Mouse (Mus musculus) limb, embryonic 12.5 days (tissue): ENCODE measurements around the gene Ube2v1. TPM values are rescaled to one million over a fixed set of nuclear protein-coding genes. Genes with fewer than 3 reads are reported as not detected.

Experiments used
- ATAC-seq: fragments of 200-750 bp; cut with Nextera tagmentation; 2 replicates; pipeline ENCODE4 v1.8.0; 2017; ENCODE audit warnings: low read depth, moderate TSS enrichment; ENCODE audit not compliant: insufficient number of reproducible peaks, insufficient read depth, low FRiP score, low TSS enrichment
- H3K27ac ChIP-seq: fragments of 300-500 bp; sonication (generic); 2 replicates; pipeline ENCODE4 v1.5.1; 2016; ENCODE audit warnings: mild to moderate bottlenecking, moderate library complexity
- H3K27me3 ChIP-seq: fragments of 300-500 bp; sonication (generic); 2 replicates; pipeline ENCODE4 v1.6.1; 2016; ENCODE audit warnings: mild to moderate bottlenecking, moderate library complexity
- H3K36me3 ChIP-seq: fragments of 300-500 bp; sonication (generic); 2 replicates; pipeline ENCODE4 v1.6.1; 2016; ENCODE audit warnings: mild to moderate bottlenecking, moderate library complexity
- H3K4me1 ChIP-seq: fragments of 300-500 bp; sonication (generic); replicated peaks from 2 replicates; pipeline ENCODE4 v1.6.1; 2016
- H3K4me2 ChIP-seq: fragments of 300-500 bp; sonication (generic); 2 replicates; pipeline ENCODE4 v1.6.1; 2016; ENCODE audit warnings: mild to moderate bottlenecking, moderate library complexity
- H3K4me3 ChIP-seq: fragments of 300-500 bp; sonication (generic); replicated peaks from 2 replicates; pipeline ENCODE4 v1.5.1; 2016; ENCODE audit warnings: mild to moderate bottlenecking
- H3K9ac ChIP-seq: fragments of 300-500 bp; sonication (generic); replicated peaks from 2 replicates; pipeline ENCODE4 v1.6.1; 2016; ENCODE audit warnings: mild to moderate bottlenecking, moderate library complexity
- H3K9me3 ChIP-seq: fragments of 300-500 bp; sonication (generic); 2 replicates; pipeline ENCODE4 v1.6.1; 2016; ENCODE audit warnings: mild to moderate bottlenecking, moderate library complexity
- WGBS: fragments of 180-500 bp; shearing (Covaris S2); methylation state at CpG from one replicate; pipeline ENCODE4 v1.1.7; 2016; 5-methylcytosine and 5-hydroxymethylcytosine counted together
- polyA plus RNA-seq: library from polyadenylated mRNA; unstranded; fragments of >200 nt; fragmentation: Nextera tagmentation; extraction: Ambion mirVana; gene quantifications from 2 replicates; pipeline ENCODE4 v1.2.1, GENCODE M21; 2016

Ube2v1 gene
- polyA plus RNA-seq, 1 experiment from 2014 or later, result 267 TPM

GRCm38 (mm10) chr2:167602364-167602763 is 29.5 kb downstream of the Ube2v1 start:
- WGBS, result 73% methylated on average over 2 of the region's 2 CpGs
- no peak overlapping the region for H3K4me3 ChIP-seq
- peaks cover 10% of the 10 kb centered on the region for H3K36me3 ChIP-seq
- no peak for ATAC-seq
- H3K27ac ChIP-seq, result 0 out of 2 replicates have a peak overlapping the region, but pooled peaks have one; percentile 5
- H3K4me2 ChIP-seq, result no peak overlapping the region
- no peak overlapping the region for H3K9ac ChIP-seq
- H3K27me3 ChIP-seq, result no peaks in the 10 kb centered on the region
- no peaks in the 10 kb centered on the region for H3K9me3 ChIP-seq
- H3K4me1 ChIP-seq, result peaks cover 48% of the 10 kb centered on the region

- WGBS, result 75% methylated on average over 8 of the region's 8 CpGs
- Histone ChIP-seq H3K4me1 (peaks cover 66% of the 10 kb centered on the region), H3K27me3 (no peaks in the 10 kb centered on the region), H3K4me2 (no peak overlapping the region), H3K36me3 (no peaks in the 10 kb centered on the region), H3K27ac (peak overlapping the region; percentile 12; the same call in 1 of the 2 replicates), H3K9me3 (no peaks in the 10 kb centered on the region), H3K4me3 (no peak overlapping the region), H3K9ac (no peak overlapping the region)
- no peak for ATAC-seq
These were observed 31.4 kb downstream of the Ube2v1 start for GRCm38 (mm10) chr2:167600481-167600995.

GRCm38 (mm10) chr2:167599917-167600316 is 32.0 kb downstream of the Ube2v1 start:
- no peaks in the 10 kb centered on the region for H3K27me3 ChIP-seq
- H3K9ac ChIP-seq, result no peak overlapping the region
- no peaks in the 10 kb centered on the region for H3K9me3 ChIP-seq
- 71% methylated on average over 6 of the region's 6 CpGs for WGBS
- ATAC-seq, result no peak
- H3K4me3 ChIP-seq, result no peak overlapping the region
- H3K4me2 ChIP-seq, result no peak overlapping the region
- H3K4me1 ChIP-seq, result peaks cover 70% of the 10 kb centered on the region
- H3K36me3 ChIP-seq, result no peaks in the 10 kb centered on the region
- H3K27ac ChIP-seq, result peak overlapping the region; percentile 12; the same call in 1 of the 2 replicates

- Histone ChIP-seq H3K4me1 (peaks cover 73% of the 10 kb centered on the region), H3K9me3 (no peaks in the 10 kb centered on the region), H3K36me3 (no peaks in the 10 kb centered on the region), H3K27me3 (no peaks in the 10 kb centered on the region), H3K4me3 (no peak overlapping the region), H3K27ac (peak overlapping the region; percentile 96; the same call in 1 of the 2 replicates), H3K4me2 (no peak overlapping the region), H3K9ac (no peak overlapping the region)
- no peak for ATAC-seq
- WGBS, result 37% methylated on average over 5 of the region's 5 CpGs
These were observed 32.7 kb downstream of the Ube2v1 start for GRCm38 (mm10) chr2:167599195-167599594.

GRCm38 (mm10) chr2:167597492-167598186 is 34.3 kb downstream of the Ube2v1 start:
- H3K27ac ChIP-seq, result peak overlapping the region; percentile 96
- H3K27me3 ChIP-seq, result no peaks in the 10 kb centered on the region
- H3K4me1 ChIP-seq, result peaks cover 79% of the 10 kb centered on the region
- H3K9ac ChIP-seq, result peak overlapping the region; percentile 54
- H3K36me3 ChIP-seq, result no peaks in the 10 kb centered on the region
- ATAC-seq, result peak; percentile 82
- H3K9me3 ChIP-seq, result no peaks in the 10 kb centered on the region
- H3K4me2 ChIP-seq, result peak overlapping the region; percentile 55
- peak overlapping the region; percentile 31 for H3K4me3 ChIP-seq
- 13% methylated on average over 40 of the region's 40 CpGs for WGBS

- H3K9me3 ChIP-seq, result no peaks in the 10 kb centered on the region
- no peaks in the 10 kb centered on the region for H3K27me3 ChIP-seq
- 10% methylated on average over 27 of the region's 27 CpGs for WGBS
- peak; percentile 45 for ATAC-seq
- H3K27ac ChIP-seq, result peak overlapping the region; percentile 96
- peaks cover 79% of the 10 kb centered on the region for H3K4me1 ChIP-seq
- peak overlapping the region; percentile 31 for H3K4me3 ChIP-seq
- peak overlapping the region; percentile 55 for H3K4me2 ChIP-seq
- no peaks in the 10 kb centered on the region for H3K36me3 ChIP-seq
- H3K9ac ChIP-seq, result peak overlapping the region; percentile 54
These were observed 35.0 kb downstream of the Ube2v1 start for GRCm38 (mm10) chr2:167596726-167597491.

- Histone ChIP-seq H3K4me1 (peaks cover 79% of the 10 kb centered on the region), H3K9ac (no peak overlapping the region), H3K27ac (peak overlapping the region; percentile 96), H3K36me3 (no peaks in the 10 kb centered on the region), H3K4me3 (no peak overlapping the region), H3K4me2 (peak overlapping the region; percentile 55), H3K9me3 (no peaks in the 10 kb centered on the region), H3K27me3 (no peaks in the 10 kb centered on the region)
- ATAC-seq, result no peak
- 1% methylated on average over 4 of the region's 4 CpGs for WGBS
These were observed 35.6 kb downstream of the Ube2v1 start for GRCm38 (mm10) chr2:167596262-167596661.

GRCm38 (mm10) chr2:167595761-167596171 is 36.1 kb downstream of the Ube2v1 start:
- Histone ChIP-seq H3K27me3 (no peaks in the 10 kb centered on the region), H3K27ac (peak overlapping the region; percentile 96), H3K4me2 (peak overlapping the region; percentile 55), H3K4me3 (no peak overlapping the region), H3K4me1 (peaks cover 74% of the 10 kb centered on the region), H3K9me3 (no peaks in the 10 kb centered on the region), H3K36me3 (no peaks in the 10 kb centered on the region), H3K9ac (no peak overlapping the region; the same call in 1 of the 2 replicates)
- ATAC-seq, result peak; percentile 35; the same call in 1 of the 2 replicates
- WGBS, result 6% methylated on average over 14 of the region's 14 CpGs

- Histone ChIP-seq H3K27me3 (no peaks in the 10 kb centered on the region), H3K36me3 (no peaks in the 10 kb centered on the region), H3K4me2 (peak overlapping the region; percentile 16; the same call in 1 of the 2 replicates), H3K4me1 (peaks cover 66% of the 10 kb centered on the region), H3K9me3 (no peaks in the 10 kb centered on the region), H3K9ac (no peak overlapping the region), H3K4me3 (no peak overlapping the region), H3K27ac (peak overlapping the region; percentile 96)
- ATAC-seq, result no peak
- 18% methylated on average over 10 of the region's 10 CpGs for WGBS
These were observed 37.4 kb downstream of the Ube2v1 start for GRCm38 (mm10) chr2:167594444-167594934.

GRCm38 (mm10) chr2:167593551-167594250 is 38.2 kb downstream of the Ube2v1 start:
- peak overlapping the region; percentile 96 for H3K27ac ChIP-seq
- WGBS, result 70% methylated on average over 4 of the region's 4 CpGs
- H3K36me3 ChIP-seq, result no peaks in the 10 kb centered on the region
- H3K9ac ChIP-seq, result no peak overlapping the region
- peaks cover 66% of the 10 kb centered on the region for H3K4me1 ChIP-seq
- H3K9me3 ChIP-seq, result no peaks in the 10 kb centered on the region
- H3K4me3 ChIP-seq, result no peak overlapping the region
- H3K27me3 ChIP-seq, result no peaks in the 10 kb centered on the region
- no peak overlapping the region for H3K4me2 ChIP-seq
- no peak for ATAC-seq
